Mouse (Mus musculus): ENCODE results near the gene Chil1.

Gene Chil1

GRCm38 (mm10) chr1:134177976-134178375 is 4.0 kb upstream of the Chil1 start:
- DNase-seq: no peak

- DNase-seq: no peak
Measured at GRCm38 (mm10) chr1:134184089-134184488, 2.1 kb downstream of the Chil1 start.

GRCm38 (mm10) chr1:134188217-134188616 is 6.2 kb downstream of the Chil1 start:
- DNase-seq: no peak

GRCm38 (mm10) chr1:134188989-134189729 is 7.2 kb downstream of the Chil1 start:
- no peak for DNase-seq

- no peak for DNase-seq
Measured at GRCm38 (mm10) chr1:134191192-134191591, 9.2 kb downstream of the Chil1 start.

GRCm38 (mm10) chr1:134192024-134192423 is 10.0 kb downstream of the Chil1 start:
- DNase-seq: no peak

- DNase-seq: no peak
Measured at GRCm38 (mm10) chr1:134193126-134193525, 11.2 kb downstream of the Chil1 start, which contains the start of gene Mybph. Gene Mybph (plus strand): TSS chr1:134193448.

GRCm38 (mm10) chr1:134193674-134194197 is 11.8 kb downstream of the Chil1 start:
- DNase-seq: no peak

- no peak for DNase-seq
Measured at GRCm38 (mm10) chr1:134194298-134195022, 12.5 kb downstream of the Chil1 start.

- no peak for DNase-seq
Measured at GRCm38 (mm10) chr1:134195117-134195516, 13.1 kb downstream of the Chil1 start.

- no peak for DNase-seq
Measured at GRCm38 (mm10) chr1:134195571-134195970, 13.6 kb downstream of the Chil1 start.

GRCm38 (mm10) chr1:134195979-134196378 is 14.0 kb downstream of the Chil1 start:
- no peak for DNase-seq

GRCm38 (mm10) chr1:134196386-134196785 is 14.4 kb downstream of the Chil1 start:
- peak; percentile 26 to 45 for DNase-seq

- DNase-seq: no peak
Measured at GRCm38 (mm10) chr1:134197325-134197982, 15.5 kb downstream of the Chil1 start.

- DNase-seq: no peak
Measured at GRCm38 (mm10) chr1:134198197-134198995, 16.4 kb downstream of the Chil1 start.

- no peak for DNase-seq
Measured at GRCm38 (mm10) chr1:134200481-134200880, 18.5 kb downstream of the Chil1 start.

GRCm38 (mm10) chr1:134200998-134201686 is 19.2 kb downstream of the Chil1 start:
- DNase-seq: no peak

GRCm38 (mm10) chr1:134201751-134202420 is 19.9 kb downstream of the Chil1 start:
- no peak for DNase-seq

GRCm38 (mm10) chr1:134204230-134204629 is 22.3 kb downstream of the Chil1 start:
- no peak for DNase-seq

GRCm38 (mm10) chr1:134205296-134206018 is 23.5 kb downstream of the Chil1 start:
- DNase-seq: no peak

- DNase-seq: no peak
Measured at GRCm38 (mm10) chr1:134206085-134206484, 24.1 kb downstream of the Chil1 start.

Data from thymus, adult 18-20 months (tissue).